Mouse (Mus musculus) granulocyte monocyte progenitor cell, adult 5-6 weeks (primary cell): ENCODE measurements around the gene Hist2h2be. TPM values are rescaled to one million over a fixed set of nuclear protein-coding genes. Genes with fewer than 3 reads are reported as not detected.
A peak's percentile ranks its signal among the peaks of the same experiment; 100 is the strongest.
"Not testable (repeated sequence)": the region's sequence is repeated elsewhere in the genome, so short reads cannot be mapped to it uniquely, and the experiment has no call there.

Experiments used
- ATAC-seq: replicated peaks from 2 replicates; pipeline ENCODE4 v1.8.0; 2016; ENCODE audit warnings: mild to moderate bottlenecking, moderate TSS enrichment, inconsistent platforms; ENCODE audit not compliant: poor library complexity, severe bottlenecking
- total RNA-seq, 2 experiments: library from RNA; stranded (forward) in 1 of 2; stranded (reverse) in 1 of 2; fragments of 200-712, 200-1000 nt in 1 of 2; fragments of >200 nt in 1 of 2; fragmentation: Nextera tagmentation in 1 of 2; gene quantifications; 2 replicates each; pipeline ENCODE4 v1.2.3; 2014 to 2017

Hist2h2be gene
- total RNA-seq (2014; fragmentation: Nextera tagmentation) = 5.1 and 11.2 TPM in 2 replicates
- total RNA-seq (2017) = 3.3 and 4.4 TPM in 2 replicates

DNA sequence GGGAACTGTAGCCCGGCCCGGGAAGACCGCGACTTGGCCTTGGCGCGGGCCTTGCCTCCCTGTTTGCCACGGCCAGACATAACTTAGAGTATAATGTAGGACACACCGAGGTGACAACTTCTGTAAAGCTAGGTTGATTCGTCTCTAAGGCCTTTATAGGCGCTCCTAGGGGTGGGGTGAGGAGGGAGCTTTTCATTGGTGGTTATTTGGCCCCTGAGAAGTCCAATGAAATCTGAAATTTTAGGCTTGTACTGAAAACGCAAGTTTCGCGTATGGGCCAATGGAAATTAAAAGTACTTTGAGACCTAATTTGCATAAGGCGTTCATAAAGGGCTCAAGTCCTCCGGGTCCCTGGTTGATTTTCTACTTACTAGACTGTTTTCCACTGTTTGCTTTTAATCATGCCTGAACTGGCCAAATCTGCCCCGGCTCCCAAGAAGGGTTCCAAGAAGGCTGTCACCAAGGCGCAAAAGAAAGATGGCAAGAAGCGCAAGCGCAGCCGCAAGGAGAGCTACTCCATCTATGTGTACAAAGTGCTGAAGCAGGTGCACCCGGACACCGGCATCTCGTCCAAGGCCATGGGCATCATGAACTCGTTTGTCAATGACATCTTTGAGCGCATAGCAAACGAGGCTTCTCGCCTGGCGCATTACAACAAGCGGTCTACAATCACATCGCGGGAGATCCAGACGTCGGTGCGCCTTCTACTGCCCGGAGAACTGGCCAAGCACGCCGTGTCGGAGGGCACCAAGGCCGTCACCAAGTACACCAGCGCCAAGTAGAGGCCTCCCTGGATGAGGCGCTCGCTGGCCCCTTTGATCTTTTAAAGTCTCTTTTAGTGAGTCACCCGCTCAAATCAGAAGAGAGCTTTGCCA lies at the start of gene Hist2h2be, which contains the start of gene Hist2h2ac:
Gene Hist2h2be (plus strand): TSS at position 355 of the 875 bp plus-strand sequence.
Gene Hist2h2ac (minus strand): TSS at position 116 of the 875 bp plus-strand sequence.
- peak; percentile 78 for ATAC-seq

DNA sequence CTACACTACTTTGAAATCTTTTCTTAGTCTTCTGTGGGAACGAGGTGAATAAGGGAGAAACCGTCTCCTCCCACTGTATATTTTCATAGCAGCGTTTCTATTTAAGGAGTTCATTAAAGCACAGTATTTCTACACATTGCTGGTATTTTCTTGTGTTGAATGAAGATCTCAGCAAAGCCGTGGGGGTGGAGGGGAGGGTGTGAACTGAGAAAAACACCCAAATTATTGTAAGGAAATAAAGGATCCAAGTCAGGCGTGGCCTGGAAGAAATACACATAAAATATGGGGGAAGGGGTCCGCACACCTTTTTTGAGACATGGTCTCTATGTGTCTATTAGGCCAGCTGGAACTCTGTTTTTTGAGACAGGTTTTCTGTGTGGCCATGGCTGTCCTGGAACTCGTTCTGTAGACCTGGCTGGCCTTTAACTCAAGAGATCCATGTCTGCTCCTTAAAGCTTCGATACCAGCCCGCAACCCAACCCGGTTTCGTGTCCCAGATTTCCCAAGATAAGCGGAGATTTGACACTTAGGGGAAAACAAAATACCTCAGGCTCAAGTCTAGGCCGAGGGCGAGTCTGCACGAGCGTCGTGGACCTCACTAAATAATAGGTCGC lies 49.2 kb upstream of the Hist2h2be start:
- no peak for ATAC-seq

DNA sequence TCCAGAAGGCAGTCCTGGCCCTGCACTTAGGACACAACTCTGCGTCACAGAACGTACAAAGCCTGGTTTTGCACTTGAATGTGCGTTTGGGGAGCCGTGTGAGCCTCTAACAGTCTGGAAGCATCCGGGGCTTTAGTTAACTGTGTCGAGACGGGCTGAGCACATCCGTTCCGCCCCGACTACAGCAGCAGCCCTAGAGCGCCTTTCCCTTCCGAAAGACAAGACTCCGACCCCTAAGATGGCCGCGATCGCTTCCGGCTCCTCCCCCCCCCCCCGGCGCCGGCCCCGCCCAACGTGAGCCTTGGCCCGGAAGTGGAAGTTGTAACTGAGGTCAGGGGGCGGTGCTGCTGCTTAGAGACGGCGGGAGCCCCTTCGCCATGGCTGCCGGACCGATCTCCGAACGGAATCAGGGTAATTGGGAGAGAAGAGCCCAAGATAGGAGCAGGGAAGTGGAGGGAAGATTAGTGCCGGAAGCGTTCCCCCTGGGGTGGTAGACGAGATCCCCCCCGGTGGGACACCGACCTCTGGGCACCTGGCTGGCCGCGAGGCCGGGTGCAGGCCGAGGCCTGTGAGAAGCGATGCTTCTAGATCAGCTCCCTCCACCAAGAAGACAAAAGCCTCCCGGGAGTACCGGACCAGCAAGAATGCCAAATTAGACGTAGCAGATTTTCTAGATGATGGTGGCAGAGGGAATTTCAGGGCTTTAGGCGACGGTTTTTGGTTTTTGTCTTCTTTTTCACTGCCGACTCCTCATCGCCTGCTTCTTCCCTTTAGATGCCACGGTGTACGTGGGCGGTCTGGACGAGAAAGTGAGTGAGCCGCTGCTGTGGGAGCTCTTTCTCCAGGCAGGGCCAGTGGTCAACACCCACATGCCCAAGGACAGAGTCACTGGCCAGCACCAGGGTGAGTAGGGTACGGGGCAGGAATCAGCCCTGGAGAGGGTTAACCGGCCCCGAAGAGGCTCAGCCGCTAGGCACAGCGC lies 48.4 kb upstream of the Hist2h2be start, which contains the start of gene Sf3b4:
Gene Sf3b4 (plus strand): TSS at position 136 of the 982 bp plus-strand sequence.
- peak; percentile 93 for ATAC-seq

DNA sequence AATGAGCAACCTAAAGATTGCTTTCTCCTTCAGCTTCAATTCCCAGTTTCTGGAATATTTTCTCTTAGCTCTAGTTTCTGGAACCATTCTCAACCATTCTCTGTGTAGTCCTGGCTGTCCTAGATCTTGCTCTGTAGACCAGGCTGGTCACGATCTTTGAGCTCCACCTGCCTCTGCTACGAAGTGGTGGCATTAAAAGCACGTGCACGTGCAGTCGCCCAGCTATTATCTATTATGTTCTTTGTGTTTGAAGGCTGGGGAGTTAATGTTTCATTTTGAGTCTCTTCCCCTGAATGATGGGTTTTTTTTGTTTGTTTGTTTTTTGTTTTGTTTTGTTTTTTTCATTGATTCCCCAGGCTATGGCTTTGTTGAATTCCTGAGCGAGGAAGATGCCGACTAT lies 47.7 kb upstream of the Hist2h2be start:
- ATAC-seq = no peak

DNA sequence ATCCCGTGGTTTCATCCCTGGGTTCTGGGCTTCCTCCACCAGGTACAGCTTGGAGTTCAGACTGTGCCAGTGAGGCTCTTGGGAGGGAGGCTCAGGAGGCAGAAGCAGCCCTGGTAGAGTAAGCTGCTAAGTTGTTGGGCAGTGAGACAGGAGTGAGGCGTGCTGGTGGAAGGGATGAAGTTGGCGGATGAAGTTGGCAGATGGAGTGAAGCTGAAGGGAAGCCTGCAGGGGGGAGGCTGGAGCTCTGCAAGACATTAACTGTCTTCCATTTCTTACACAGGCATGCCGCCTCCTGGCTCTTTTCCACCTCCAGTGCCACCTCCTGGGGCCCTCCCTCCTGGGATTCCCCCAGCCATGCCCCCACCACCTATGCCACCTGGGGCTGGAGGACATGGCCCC lies 46.9 kb upstream of the Hist2h2be start:
- ATAC-seq = not testable (repeated sequence)

GRCm38 (mm10) chr3:96175251-96175650 lies 45.7 kb upstream of the Hist2h2be start:
- ATAC-seq = no peak

DNA sequence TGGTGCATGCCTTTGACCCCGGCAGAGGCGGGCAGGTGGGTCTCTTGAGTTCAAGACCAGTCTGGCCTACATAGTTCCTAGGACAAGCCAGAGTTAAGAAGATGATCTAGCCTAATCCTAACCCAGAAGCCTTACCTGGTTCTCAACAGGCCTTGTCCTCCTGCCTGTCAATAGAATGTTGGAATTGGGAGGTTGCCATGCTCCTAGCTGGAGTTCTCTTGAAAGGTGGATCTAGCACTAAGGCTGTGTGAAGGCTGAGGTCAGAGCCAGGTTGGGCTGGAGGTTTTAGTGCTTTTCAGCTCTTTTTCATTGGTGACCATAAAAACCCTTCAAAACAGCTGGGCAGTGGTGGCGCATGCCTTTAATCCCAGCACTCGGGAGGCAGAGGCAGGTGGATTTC lies 42.5 kb upstream of the Hist2h2be start:
- no peak for ATAC-seq

GRCm38 (mm10) chr3:96178902-96179301 lies 42.0 kb upstream of the Hist2h2be start:
- no peak for ATAC-seq

DNA sequence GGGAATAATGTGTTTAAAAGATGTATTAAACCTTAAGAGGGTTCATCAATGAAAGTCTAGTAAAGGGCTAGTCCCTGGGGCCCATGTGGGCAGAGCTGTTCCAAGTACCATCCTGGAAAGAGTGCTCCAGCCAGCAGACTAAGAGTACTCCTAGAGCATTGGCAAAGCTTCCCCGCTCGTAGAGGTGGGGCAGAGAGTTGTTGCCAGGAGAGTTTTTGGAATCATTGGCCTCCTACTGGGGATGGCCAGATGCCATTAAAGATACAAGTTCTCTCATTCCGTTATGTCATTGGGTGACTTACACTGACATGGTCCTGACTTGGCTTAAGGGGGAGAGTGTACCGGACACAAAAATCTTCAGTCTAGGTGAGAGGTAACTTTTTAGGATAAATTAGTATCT lies 41.4 kb upstream of the Hist2h2be start:
- ATAC-seq = no peak

DNA sequence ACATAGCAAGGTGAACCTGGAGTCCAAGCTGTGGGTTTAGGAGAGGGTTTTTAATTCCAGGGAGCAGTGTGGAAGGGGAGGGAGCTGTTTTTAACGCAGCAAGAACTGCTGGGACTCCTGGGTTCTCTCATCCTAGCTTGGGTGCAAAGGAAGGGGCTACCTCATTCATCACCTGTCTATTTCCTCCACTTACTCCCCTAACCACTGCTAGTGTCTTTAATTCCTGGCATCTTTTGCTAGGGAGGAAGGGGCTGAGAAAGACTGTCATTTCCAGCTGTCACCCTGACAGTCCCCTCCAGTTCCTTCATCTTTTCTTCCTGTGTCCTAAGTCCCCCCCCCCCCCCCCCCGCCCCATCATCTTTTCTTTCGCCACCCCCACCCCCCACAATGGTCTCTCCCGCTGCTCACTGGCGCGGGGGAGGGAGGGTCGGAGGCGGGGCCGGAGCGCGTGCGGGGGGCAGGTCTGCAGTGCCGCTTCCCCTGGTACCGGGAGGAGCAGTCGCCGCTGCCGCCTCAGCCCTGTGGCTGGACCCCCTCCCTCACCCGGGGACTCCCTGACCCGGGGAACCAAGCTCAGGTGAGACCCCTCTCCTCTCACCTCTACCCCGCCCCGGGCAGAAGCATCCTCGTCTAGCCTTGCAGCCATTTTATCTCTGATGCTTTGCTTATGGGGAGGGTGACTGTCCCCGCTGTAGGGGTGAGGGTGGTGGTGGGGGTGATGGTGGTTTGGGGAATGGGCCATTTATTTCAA lies 40.0 kb upstream of the Hist2h2be start, which contains the start of gene Sv2a:
Gene Sv2a (plus strand): TSS at position 425 of the 751 bp plus-strand sequence.
- ATAC-seq = peak; percentile 73

GRCm38 (mm10) chr3:96181510-96182381 lies 39.2 kb upstream of the Hist2h2be start:
- ATAC-seq = no peak

GRCm38 (mm10) chr3:96182382-96182776 lies 38.5 kb upstream of the Hist2h2be start:
- peak; percentile 18; the same call in 1 of the 2 replicates for ATAC-seq

DNA sequence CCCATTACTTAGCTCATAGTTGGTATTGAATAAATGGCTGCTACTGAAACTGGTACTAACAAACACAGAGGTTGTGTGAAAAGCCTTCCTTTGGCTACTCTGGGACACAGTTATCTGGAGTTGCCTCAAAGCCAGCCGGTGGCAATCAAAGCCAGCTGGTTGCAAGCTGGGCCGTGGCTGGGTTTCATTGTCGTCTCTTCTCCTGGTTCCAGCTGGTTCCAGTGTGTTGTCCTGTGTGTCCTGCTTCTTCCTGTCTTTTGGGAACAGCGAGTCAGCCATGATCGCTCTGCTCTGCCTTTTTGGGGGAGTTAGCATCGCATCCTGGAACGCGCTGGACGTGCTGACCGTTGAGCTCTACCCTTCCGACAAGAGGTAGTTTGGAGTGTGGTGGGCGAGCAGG lies 27.9 kb upstream of the Hist2h2be start:
- ATAC-seq = no peak

- ATAC-seq = peak; percentile 54
Observed at GRCm38 (mm10) chr3:96194966-96195365, 26.0 kb upstream of the Hist2h2be start.

- no peak for ATAC-seq
Observed at GRCm38 (mm10) chr3:96195616-96196313, 25.2 kb upstream of the Hist2h2be start.

DNA sequence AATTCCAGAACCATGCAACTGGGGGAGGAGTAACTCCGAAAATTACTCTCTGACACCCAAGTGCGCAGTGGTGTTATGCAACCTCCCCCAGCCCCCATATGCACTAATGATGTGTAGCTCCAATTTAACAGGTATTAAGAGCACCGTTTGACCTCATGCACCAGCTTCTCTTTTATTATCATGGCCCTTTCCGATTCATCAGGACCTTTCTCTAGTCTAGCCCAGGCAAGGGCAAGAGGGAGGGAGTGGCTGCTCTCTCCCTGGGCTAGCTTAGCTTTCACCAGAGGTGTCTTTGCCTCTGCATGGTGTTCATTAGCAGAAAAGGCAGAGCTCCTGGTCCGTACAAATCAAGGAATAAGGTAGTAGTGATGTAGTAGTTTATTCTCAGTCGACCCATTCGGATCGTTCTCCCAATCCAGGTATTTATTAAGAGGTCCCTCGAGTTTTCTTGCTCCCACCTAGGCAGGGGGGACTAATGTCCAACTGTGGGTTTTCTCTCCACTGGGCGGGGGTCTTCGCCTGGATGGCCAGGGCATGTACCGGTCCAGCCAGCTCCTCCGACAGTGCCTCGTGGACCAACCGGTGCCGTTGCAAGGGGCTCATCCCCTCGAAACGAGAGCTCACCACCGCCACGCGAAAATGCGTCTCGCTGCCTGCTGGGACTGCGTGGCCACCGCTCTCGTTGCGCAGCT lies 24.3 kb upstream of the Hist2h2be start:
- ATAC-seq = no peak

GRCm38 (mm10) chr3:96197129-96197749 lies 23.7 kb upstream of the Hist2h2be start:
- ATAC-seq = peak; percentile 68
